Mouse (Mus musculus): Measurements from ENCODE around the gene Rilpl1. TPM values are rescaled to one million over a fixed set of nuclear protein-coding genes. Genes with fewer than 3 reads are reported as not detected.
"Not testable (repeated sequence)": the region's sequence is repeated elsewhere in the genome, so short reads cannot be mapped to it uniquely, and the experiment has no call there.

The Rilpl1 gene
- polyA plus RNA-seq, 1 experiment, result 2.9 TPM

- TF ChIP-seq CTCF (IDR thresholded peaks at IDR 0.05; ENCODE audit: extremely low read depth, insufficient read length, insufficient replicate concordance, low read depth, low read length) (no peak), POLR2A (IDR thresholded peaks at IDR 0.05; ENCODE audit: low read depth, low read length) (no peak)
- 85% methylated on average over 10 of the region's 10 CpGs for WGBS
- H3K4me1 ChIP-seq (ENCODE audit: control insufficient read depth, insufficient read depth, insufficient read length, low read length), result peaks cover under 1% of the 10 kb centered on the region
- no peaks in the 10 kb centered on the region for H3K27me3 ChIP-seq (ENCODE audit: control insufficient read depth, insufficient read depth, low read length)
- H3K27ac ChIP-seq (ENCODE audit: insufficient read depth, low read depth, low read length), result no peak overlapping the region
- no peak overlapping the region for H3K4me3 ChIP-seq (ENCODE audit: low read depth, low read length)
- H3K36me3 ChIP-seq (ENCODE audit: control insufficient read depth, insufficient read depth, low read length), result no peaks in the 10 kb centered on the region
Observed at GRCm38 (mm10) chr5:124501541-124501940, 29.6 kb downstream of the Rilpl1 start.

GRCm38 (mm10) chr5:124500573-124500972 is 30.6 kb downstream of the Rilpl1 start:
- Histone ChIP-seq H3K36me3 (ENCODE audit: control insufficient read depth, insufficient read depth, low read length) (no peaks in the 10 kb centered on the region), H3K4me1 (ENCODE audit: control insufficient read depth, insufficient read depth, insufficient read length, low read length) (peaks cover 3% of the 10 kb centered on the region), H3K27ac (ENCODE audit: insufficient read depth, low read depth, low read length) (no peak overlapping the region), H3K27me3 (ENCODE audit: control insufficient read depth, insufficient read depth, low read length) (no peaks in the 10 kb centered on the region), H3K4me3 (ENCODE audit: low read depth, low read length) (no peak overlapping the region)
- TF ChIP-seq POLR2A (IDR thresholded peaks at IDR 0.05; ENCODE audit: low read depth, low read length), result no peak
- no peak for TF ChIP-seq CTCF (IDR thresholded peaks at IDR 0.05; ENCODE audit: extremely low read depth, insufficient read length, insufficient replicate concordance, low read depth, low read length)
- 92% methylated on average over 3 of the region's 3 CpGs for WGBS

- WGBS, result 73% methylated on average over 4 of the region's 4 CpGs
- not testable (repeated sequence) for H3K36me3 ChIP-seq (ENCODE audit: control insufficient read depth, insufficient read depth, low read length)
Observed at GRCm38 (mm10) chr5:124500037-124500436, 31.2 kb downstream of the Rilpl1 start.

GRCm38 (mm10) chr5:124499001-124499400 is 32.2 kb downstream of the Rilpl1 start:
- no peak for TF ChIP-seq POLR2A (IDR thresholded peaks at IDR 0.05; ENCODE audit: low read depth, low read length)
- TF ChIP-seq CTCF (IDR thresholded peaks at IDR 0.05; ENCODE audit: extremely low read depth, insufficient read length, insufficient replicate concordance, low read depth, low read length), result no peak
- no peaks in the 10 kb centered on the region for H3K36me3 ChIP-seq (ENCODE audit: control insufficient read depth, insufficient read depth, low read length)
- 32% methylated on average over 5 of the region's 5 CpGs for WGBS
- no peak overlapping the region for H3K27ac ChIP-seq (ENCODE audit: insufficient read depth, low read depth, low read length)
- peaks cover 3% of the 10 kb centered on the region for H3K4me1 ChIP-seq (ENCODE audit: control insufficient read depth, insufficient read depth, insufficient read length, low read length)
- no peaks in the 10 kb centered on the region for H3K27me3 ChIP-seq (ENCODE audit: control insufficient read depth, insufficient read depth, low read length)
- H3K4me3 ChIP-seq (ENCODE audit: low read depth, low read length), result no peak overlapping the region

More at GRCm38 (mm10) chr5:124500037-124500436, 31.2 kb downstream of the Rilpl1 start:
- H3K27ac ChIP-seq (ENCODE audit: insufficient read depth, low read depth, low read length); H3K27me3 ChIP-seq (ENCODE audit: control insufficient read depth, insufficient read depth, low read length); H3K4me1 ChIP-seq (ENCODE audit: control insufficient read depth, insufficient read depth, insufficient read length, low read length); H3K4me3 ChIP-seq (ENCODE audit: low read depth, low read length): not testable (repeated sequence)

- Histone ChIP-seq H3K4me1 (ENCODE audit: control insufficient read depth, insufficient read depth, insufficient read length, low read length) (peaks cover 3% of the 10 kb centered on the region), H3K27ac (ENCODE audit: insufficient read depth, low read depth, low read length) (peak overlapping the region; percentile 8; the same call in 1 of the 2 replicates)
- WGBS, result 62% methylated on average over 9 of the region's 9 CpGs
Observed at GRCm38 (mm10) chr5:124498221-124498876, 32.8 kb downstream of the Rilpl1 start.

GRCm38 (mm10) chr5:124496614-124497514 is 34.3 kb downstream of the Rilpl1 start:
- Histone ChIP-seq H3K4me3 (ENCODE audit: low read depth, low read length) (peak overlapping the region; percentile 34), H3K27ac (ENCODE audit: insufficient read depth, low read depth, low read length) (no peak overlapping the region), H3K4me1 (ENCODE audit: control insufficient read depth, insufficient read depth, insufficient read length, low read length) (peaks cover 3% of the 10 kb centered on the region), H3K27me3 (ENCODE audit: control insufficient read depth, insufficient read depth, low read length) (no peaks in the 10 kb centered on the region), H3K36me3 (ENCODE audit: control insufficient read depth, insufficient read depth, low read length) (no peaks in the 10 kb centered on the region)
- TF ChIP-seq POLR2A (IDR thresholded peaks at IDR 0.05; ENCODE audit: low read depth, low read length) (no peak), CTCF (IDR thresholded peaks at IDR 0.05; ENCODE audit: extremely low read depth, insufficient read length, insufficient replicate concordance, low read depth, low read length) (no peak)
- 25% methylated on average over 15 of the region's 15 CpGs for WGBS

More at GRCm38 (mm10) chr5:124498221-124498876, 32.8 kb downstream of the Rilpl1 start:
- H3K27me3 ChIP-seq (ENCODE audit: control insufficient read depth, insufficient read depth, low read length), result no peaks in the 10 kb centered on the region
- no peak for TF ChIP-seq CTCF (IDR thresholded peaks at IDR 0.05; ENCODE audit: extremely low read depth, insufficient read length, insufficient replicate concordance, low read depth, low read length)
- TF ChIP-seq POLR2A (IDR thresholded peaks at IDR 0.05; ENCODE audit: low read depth, low read length), result no peak
- no peaks in the 10 kb centered on the region for H3K36me3 ChIP-seq (ENCODE audit: control insufficient read depth, insufficient read depth, low read length)
- no peak overlapping the region for H3K4me3 ChIP-seq (ENCODE audit: low read depth, low read length)

DNA sequence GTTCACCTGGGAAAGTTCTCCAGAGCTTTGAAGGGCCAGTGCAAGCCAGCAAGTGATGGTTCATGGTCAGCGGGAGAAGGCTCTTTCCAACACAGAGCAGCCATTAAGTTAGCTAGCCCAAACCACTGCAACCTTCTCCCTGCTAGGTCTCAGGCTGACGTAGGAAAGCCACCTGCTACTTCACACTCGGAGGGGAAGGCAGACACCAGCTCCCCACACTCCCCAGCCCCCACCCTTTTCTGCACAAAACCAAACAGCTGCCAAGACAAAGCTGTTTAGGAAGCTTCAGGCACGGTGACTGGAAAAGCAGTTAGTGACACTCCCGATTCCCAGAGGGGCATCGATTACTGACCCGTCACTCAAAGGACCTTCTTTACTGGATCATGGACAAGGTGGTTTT is 35.6 kb downstream of the Rilpl1 start:
- Histone ChIP-seq H3K27me3 (ENCODE audit: control insufficient read depth, insufficient read depth, low read length) (no peaks in the 10 kb centered on the region), H3K4me3 (ENCODE audit: low read depth, low read length) (no peak overlapping the region), H3K36me3 (ENCODE audit: control insufficient read depth, insufficient read depth, low read length) (no peaks in the 10 kb centered on the region), H3K4me1 (ENCODE audit: control insufficient read depth, insufficient read depth, insufficient read length, low read length) (peaks cover 3% of the 10 kb centered on the region), H3K27ac (ENCODE audit: insufficient read depth, low read depth, low read length) (no peak overlapping the region)
- TF ChIP-seq POLR2A (IDR thresholded peaks at IDR 0.05; ENCODE audit: low read depth, low read length), result no peak
- TF ChIP-seq CTCF (IDR thresholded peaks at IDR 0.05; ENCODE audit: extremely low read depth, insufficient read length, insufficient replicate concordance, low read depth, low read length), result no peak
- 54% methylated on average over 7 of the region's 7 CpGs for WGBS
